Mouse (Mus musculus): ENCODE data around the gene Doc2a. TPM values are rescaled to one million over a fixed set of nuclear protein-coding genes. Genes with fewer than 3 reads are reported as not detected.

The Doc2a gene
- polyA plus RNA-seq, 1 experiment, result not detected

GRCm38 (mm10) chr7:126801057-126801422, 46.2 kb upstream of the Doc2a start:
- TF ChIP-seq MAX (IDR thresholded peaks at IDR 0.05) (no peak), MYOG (IDR thresholded peaks at IDR 0.05; ENCODE audit: control insufficient read depth, extremely low read depth, insufficient read length) (no peak), MYOD1 (IDR thresholded peaks at IDR 0.05; ENCODE audit: control insufficient read depth, insufficient read length, low read depth) (no peak), USF1 (IDR thresholded peaks at IDR 0.05; ENCODE audit: low read depth) (no peak), CEBPB (IDR thresholded peaks at IDR 0.05; ENCODE audit: low read depth) (no peak), CTCF (IDR thresholded peaks at IDR 0.05; ENCODE audit: control insufficient read depth, insufficient read depth, insufficient read length) (no peak), FOSL1 (IDR thresholded peaks at IDR 0.05; ENCODE audit: insufficient read depth, low read length, poor library complexity, severe bottlenecking) (no peak)
- Histone ChIP-seq H3K79me3 (ENCODE audit: low read depth) (peaks cover 28% of the 10 kb centered on the region), H3K4me3 (ENCODE audit: insufficient read depth, poor library complexity, severe bottlenecking) (no peak overlapping the region), H3K79me2 (ENCODE audit: control insufficient read depth, insufficient read depth) (peaks cover 31% of the 10 kb centered on the region), H3K36me3 (ENCODE audit: control insufficient read depth, insufficient read depth) (peaks cover 16% of the 10 kb centered on the region), H3K27me3 (ENCODE audit: control insufficient read depth, insufficient read depth, insufficient read length) (no peaks in the 10 kb centered on the region), H3ac (ENCODE audit: control insufficient read depth, insufficient read length, low read depth) (no peak overlapping the region)

- Histone ChIP-seq H3K27me3 (ENCODE audit: control insufficient read depth, insufficient read depth, insufficient read length) (no peaks in the 10 kb centered on the region), H3K4me3 (ENCODE audit: insufficient read depth, poor library complexity, severe bottlenecking) (no peak overlapping the region), H3K79me2 (ENCODE audit: control insufficient read depth, insufficient read depth) (peaks cover 23% of the 10 kb centered on the region), H3K36me3 (ENCODE audit: control insufficient read depth, insufficient read depth) (peaks cover 3% of the 10 kb centered on the region), H3K79me3 (ENCODE audit: low read depth) (peaks cover 15% of the 10 kb centered on the region), H3ac (ENCODE audit: control insufficient read depth, insufficient read length, low read depth) (no peak overlapping the region)
- TF ChIP-seq MYOD1 (IDR thresholded peaks at IDR 0.05; ENCODE audit: control insufficient read depth, insufficient read length, low read depth) (peak; percentile 17), MYOG (IDR thresholded peaks at IDR 0.05; ENCODE audit: control insufficient read depth, extremely low read depth, insufficient read length) (no peak)
Observed at GRCm38 (mm10) chr7:126802134-126802889, 44.9 kb upstream of the Doc2a start.

GRCm38 (mm10) chr7:126803181-126803580, 44.0 kb upstream of the Doc2a start:
- H3K4me3 ChIP-seq (ENCODE audit: insufficient read depth, poor library complexity, severe bottlenecking), result no peak overlapping the region
- TF ChIP-seq CEBPB (IDR thresholded peaks at IDR 0.05; ENCODE audit: low read depth), result no peak
- TF ChIP-seq MAX (IDR thresholded peaks at IDR 0.05), result no peak
- TF ChIP-seq MYOD1 (IDR thresholded peaks at IDR 0.05; ENCODE audit: control insufficient read depth, insufficient read length, low read depth), result no peak
- TF ChIP-seq MYOG (IDR thresholded peaks at IDR 0.05; ENCODE audit: control insufficient read depth, extremely low read depth, insufficient read length), result no peak
- TF ChIP-seq FOSL1 (IDR thresholded peaks at IDR 0.05; ENCODE audit: insufficient read depth, low read length, poor library complexity, severe bottlenecking), result no peak
- TF ChIP-seq USF1 (IDR thresholded peaks at IDR 0.05; ENCODE audit: low read depth), result no peak
- TF ChIP-seq CTCF (IDR thresholded peaks at IDR 0.05; ENCODE audit: control insufficient read depth, insufficient read depth, insufficient read length), result no peak
- no peaks in the 10 kb centered on the region for H3K36me3 ChIP-seq (ENCODE audit: control insufficient read depth, insufficient read depth)
- H3K27me3 ChIP-seq (ENCODE audit: control insufficient read depth, insufficient read depth, insufficient read length), result no peaks in the 10 kb centered on the region
- H3K79me3 ChIP-seq (ENCODE audit: low read depth), result peaks cover 9% of the 10 kb centered on the region
- H3ac ChIP-seq (ENCODE audit: control insufficient read depth, insufficient read length, low read depth), result no peak overlapping the region
- H3K79me2 ChIP-seq (ENCODE audit: control insufficient read depth, insufficient read depth), result peaks cover 23% of the 10 kb centered on the region

- no peak overlapping the region for H3K4me3 ChIP-seq (ENCODE audit: insufficient read depth, poor library complexity, severe bottlenecking)
- H3K36me3 ChIP-seq (ENCODE audit: control insufficient read depth, insufficient read depth), result no peaks in the 10 kb centered on the region
- peaks cover 3% of the 10 kb centered on the region for H3K79me3 ChIP-seq (ENCODE audit: low read depth)
- no peak overlapping the region for H3ac ChIP-seq (ENCODE audit: control insufficient read depth, insufficient read length, low read depth)
- TF ChIP-seq USF1 (IDR thresholded peaks at IDR 0.05; ENCODE audit: low read depth), result no peak
- peaks cover 23% of the 10 kb centered on the region for H3K79me2 ChIP-seq (ENCODE audit: control insufficient read depth, insufficient read depth)
- no peaks in the 10 kb centered on the region for H3K27me3 ChIP-seq (ENCODE audit: control insufficient read depth, insufficient read depth, insufficient read length)
Observed at GRCm38 (mm10) chr7:126803751-126804150, 43.5 kb upstream of the Doc2a start.

GRCm38 (mm10) chr7:126806956-126807355, 40.3 kb upstream of the Doc2a start:
- no peaks in the 10 kb centered on the region for H3K27me3 ChIP-seq (ENCODE audit: control insufficient read depth, insufficient read depth, insufficient read length)
- peaks cover 2% of the 10 kb centered on the region for H3K79me3 ChIP-seq (ENCODE audit: low read depth)
- H3ac ChIP-seq (ENCODE audit: control insufficient read depth, insufficient read length, low read depth), result no peak overlapping the region
- H3K79me2 ChIP-seq (ENCODE audit: control insufficient read depth, insufficient read depth), result peaks cover 20% of the 10 kb centered on the region
- TF ChIP-seq FOSL1 (IDR thresholded peaks at IDR 0.05; ENCODE audit: insufficient read depth, low read length, poor library complexity, severe bottlenecking), result no peak
- no peak for TF ChIP-seq MYOG (IDR thresholded peaks at IDR 0.05; ENCODE audit: control insufficient read depth, extremely low read depth, insufficient read length)
- TF ChIP-seq CTCF (IDR thresholded peaks at IDR 0.05; ENCODE audit: control insufficient read depth, insufficient read depth, insufficient read length), result no peak
- no peak for TF ChIP-seq MAX (IDR thresholded peaks at IDR 0.05)
- no peak for TF ChIP-seq CEBPB (IDR thresholded peaks at IDR 0.05; ENCODE audit: low read depth)
- TF ChIP-seq MYOD1 (IDR thresholded peaks at IDR 0.05; ENCODE audit: control insufficient read depth, insufficient read length, low read depth), result no peak
- no peak for TF ChIP-seq USF1 (IDR thresholded peaks at IDR 0.05; ENCODE audit: low read depth)
- H3K36me3 ChIP-seq (ENCODE audit: control insufficient read depth, insufficient read depth), result no peaks in the 10 kb centered on the region
- no peak overlapping the region for H3K4me3 ChIP-seq (ENCODE audit: insufficient read depth, poor library complexity, severe bottlenecking)

- no peaks in the 10 kb centered on the region for H3K36me3 ChIP-seq (ENCODE audit: control insufficient read depth, insufficient read depth)
- TF ChIP-seq MYOG (IDR thresholded peaks at IDR 0.05; ENCODE audit: control insufficient read depth, extremely low read depth, insufficient read length), result no peak
- TF ChIP-seq CTCF (IDR thresholded peaks at IDR 0.05; ENCODE audit: control insufficient read depth, insufficient read depth, insufficient read length), result no peak
- no peak for TF ChIP-seq MYOD1 (IDR thresholded peaks at IDR 0.05; ENCODE audit: control insufficient read depth, insufficient read length, low read depth)
- no peaks in the 10 kb centered on the region for H3K27me3 ChIP-seq (ENCODE audit: control insufficient read depth, insufficient read depth, insufficient read length)
Observed at GRCm38 (mm10) chr7:126807405-126807804, 39.8 kb upstream of the Doc2a start.

More at GRCm38 (mm10) chr7:126807405-126807804, 39.8 kb upstream of the Doc2a start:
- Histone ChIP-seq H3K79me2 (ENCODE audit: control insufficient read depth, insufficient read depth) (peaks cover 20% of the 10 kb centered on the region), H3ac (ENCODE audit: control insufficient read depth, insufficient read length, low read depth) (peak overlapping the region; percentile 42), H3K79me3 (ENCODE audit: low read depth) (peaks cover 2% of the 10 kb centered on the region), H3K4me3 (ENCODE audit: insufficient read depth, poor library complexity, severe bottlenecking) (no peak overlapping the region)
